Mouse (Mus musculus) kidney, adult 10 weeks (tissue): ENCODE results near the gene Cdyl. TPM values are rescaled to one million over a fixed set of nuclear protein-coding genes. Genes with fewer than 3 reads are reported as not detected.

Source experiments
- polyA plus RNA-seq: library from polyadenylated mRNA; stranded (reverse); fragments of 350-450 nt; fragmentation: Illumina TruSeq; extraction: RNeasy Lipid Tissue Mini Kit (QIAGEN cat#74804); gene quantifications from one replicate; pipeline ENCODE4 v1.2.3, GENCODE M21; 2014; ENCODE audit warnings: low read depth, low replicate concordance

The Cdyl gene
- 5.1 TPM for polyA plus RNA-seq

DNA sequence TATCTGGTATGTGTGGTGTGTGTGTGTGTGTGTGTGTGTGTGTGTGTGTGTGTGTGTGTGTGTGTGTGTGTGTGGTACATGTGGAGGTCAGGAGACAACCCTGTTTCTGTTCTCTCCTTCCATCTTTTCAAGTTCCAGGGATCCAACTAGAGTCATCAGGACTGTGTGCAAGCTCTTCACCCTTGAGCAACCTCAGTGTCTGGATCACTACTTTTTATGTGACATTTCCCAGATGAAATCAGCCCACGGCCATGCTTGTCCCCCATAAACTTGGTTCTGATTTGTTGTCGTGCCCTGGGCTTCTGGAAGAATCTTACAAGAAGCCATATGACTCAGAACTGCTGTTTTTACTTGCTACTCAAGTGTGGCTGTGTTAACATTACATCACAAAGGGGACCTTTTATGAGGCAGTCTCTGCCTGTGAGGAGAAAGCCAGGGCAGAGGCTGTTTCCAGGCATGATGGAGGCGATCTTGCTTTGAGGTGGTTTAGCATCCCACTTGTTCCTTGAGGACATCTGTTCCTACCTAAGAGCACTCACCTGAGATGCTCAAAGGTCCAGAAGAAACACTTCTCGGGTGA is at the start of gene Cdyl:
TSS of gene Cdyl (plus strand) at position 428 of the 580 bp plus-strand sequence.

DNA sequence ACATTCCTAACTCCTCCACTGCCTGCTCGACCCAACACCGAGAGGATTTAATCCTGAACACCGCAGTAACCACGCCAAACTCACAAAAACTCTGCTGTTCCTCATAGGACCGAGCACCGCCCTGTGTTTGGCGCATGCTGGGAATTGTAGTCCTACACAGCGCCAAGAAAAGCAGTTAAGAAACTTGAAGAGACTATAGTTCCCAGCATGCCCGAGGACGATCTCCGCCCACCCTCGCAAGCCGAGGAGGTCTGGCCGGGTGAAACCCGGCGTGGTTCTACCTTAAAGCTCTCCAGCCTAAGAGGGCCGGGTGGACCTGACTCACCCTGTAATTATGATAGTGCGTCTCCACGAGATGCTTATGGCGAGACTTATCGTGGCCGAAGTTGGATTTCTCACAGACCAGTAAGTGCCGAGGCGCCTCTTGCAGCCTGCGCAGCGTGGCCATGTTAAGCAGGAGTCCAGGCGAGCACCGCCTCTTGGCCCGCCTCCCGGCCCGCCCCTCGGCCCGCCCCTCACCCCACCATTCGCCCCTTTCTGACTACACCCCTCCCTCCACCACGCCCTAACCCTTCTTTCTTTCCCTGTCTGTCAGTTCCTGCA is 246.3 kb downstream of the Cdyl start, which contains the start of gene Rpp40:
TSS of gene Rpp40 (minus strand) at position 481 of the 603 bp plus-strand sequence.

Other genes with a start within 250 kb of the Cdyl start
- gene Rpp40, start 246.5 kb downstream of the Cdyl start, polyA plus RNA-seq = 7.7 TPM